Mouse (Mus musculus) heart, embryonic 15.5 days (tissue): ENCODE measurements at regions not wholly inside any gene's neighbourhood (a gene's known extent, or its start where the extent isn't known, plus 50 kb on each side); places are given as distances from the start of the nearest gene placed in this dataset. TPM values are rescaled to one million over a fixed set of nuclear protein-coding genes. Genes with fewer than 3 reads are reported as not detected.

Source experiments
- ATAC-seq: fragments of 200-750 bp; cut with Nextera tagmentation; replicated peaks from 2 replicates; pipeline ENCODE4 v1.8.0; 2017; ENCODE audit warnings: low read depth, moderate TSS enrichment; ENCODE audit not compliant: insufficient number of reproducible peaks, insufficient read depth, low FRiP score
- H3K27ac ChIP-seq: fragments of 300-500 bp; sonication (generic); 2 replicates; pipeline ENCODE4 v1.5.1; 2015; ENCODE audit warnings: mild to moderate bottlenecking, inconsistent platforms
- H3K27me3 ChIP-seq: fragments of 300-500 bp; sonication (generic); 2 replicates; pipeline ENCODE4 v1.6.1; 2015; ENCODE audit warnings: inconsistent platforms
- H3K36me3 ChIP-seq: fragments of 300-500 bp; sonication (generic); 2 replicates; pipeline ENCODE4 v1.6.1; 2015; ENCODE audit warnings: mild to moderate bottlenecking, inconsistent platforms
- H3K4me1 ChIP-seq: fragments of 300-500 bp; sonication (generic); replicated peaks from 2 replicates; pipeline ENCODE4 v1.6.1; 2015; ENCODE audit warnings: inconsistent platforms
- H3K4me2 ChIP-seq: fragments of 300-500 bp; sonication (generic); 2 replicates; pipeline ENCODE4 v1.6.1; 2015; ENCODE audit warnings: inconsistent platforms, mild to moderate bottlenecking, moderate library complexity
- H3K4me3 ChIP-seq: fragments of 300-500 bp; sonication (generic); 2 replicates; pipeline ENCODE4 v1.5.1; 2015; ENCODE audit warnings: mild to moderate bottlenecking, inconsistent platforms
- H3K9ac ChIP-seq: fragments of 300-500 bp; sonication (generic); 2 replicates; pipeline ENCODE4 v1.6.1; 2015; ENCODE audit warnings: mild to moderate bottlenecking, inconsistent platforms
- H3K9me3 ChIP-seq: fragments of 300-500 bp; sonication (generic); replicated peaks from 2 replicates; pipeline ENCODE4 v1.6.1; 2016; ENCODE audit warnings: inconsistent platforms
- WGBS: fragments of 180-500 bp; shearing (Covaris S2); methylation state at CpG from one replicate; pipeline ENCODE4 v1.1.7; 2015; ENCODE audit warnings: mixed read lengths; 5-methylcytosine and 5-hydroxymethylcytosine counted together
- microRNA-seq: library from miRNA; unstranded; fragments of <30 nt; microRNA quantifications from one replicate; pipeline ENCODE4, GENCODE M21; 2016

DNA sequence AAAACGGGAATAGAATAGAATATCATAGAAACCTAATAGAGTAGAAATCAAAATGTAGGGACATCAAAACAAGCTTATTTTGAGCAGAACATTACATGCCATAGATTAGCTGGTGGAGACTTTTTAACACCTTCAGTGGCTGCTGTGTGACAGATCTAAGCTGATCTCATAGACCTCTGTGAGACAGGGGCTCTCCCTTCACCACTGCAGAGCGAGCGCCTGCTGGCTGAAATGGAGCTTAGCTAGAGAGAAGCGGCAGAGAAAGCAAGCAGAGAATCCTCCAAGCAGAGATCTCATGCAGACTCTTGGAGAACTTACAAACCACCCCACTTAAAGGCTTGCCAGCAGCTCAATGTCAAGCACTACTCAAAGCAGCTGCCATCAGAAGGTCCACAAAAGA lies 65.5 kb upstream of the H2afz start:
- H3K36me3 ChIP-seq, result no peaks in the 10 kb centered on the region
- no peak overlapping the region for H3K4me3 ChIP-seq
- no peak overlapping the region for H3K9ac ChIP-seq
- 72% methylated on average over 4 of the region's 4 CpGs for WGBS
- no peak overlapping the region for H3K4me2 ChIP-seq
- H3K4me1 ChIP-seq, result no peaks in the 10 kb centered on the region
- ATAC-seq, result no peak
- no peak overlapping the region for H3K27ac ChIP-seq
- no peaks in the 10 kb centered on the region for H3K27me3 ChIP-seq
- H3K9me3 ChIP-seq, result no peaks in the 10 kb centered on the region

DNA sequence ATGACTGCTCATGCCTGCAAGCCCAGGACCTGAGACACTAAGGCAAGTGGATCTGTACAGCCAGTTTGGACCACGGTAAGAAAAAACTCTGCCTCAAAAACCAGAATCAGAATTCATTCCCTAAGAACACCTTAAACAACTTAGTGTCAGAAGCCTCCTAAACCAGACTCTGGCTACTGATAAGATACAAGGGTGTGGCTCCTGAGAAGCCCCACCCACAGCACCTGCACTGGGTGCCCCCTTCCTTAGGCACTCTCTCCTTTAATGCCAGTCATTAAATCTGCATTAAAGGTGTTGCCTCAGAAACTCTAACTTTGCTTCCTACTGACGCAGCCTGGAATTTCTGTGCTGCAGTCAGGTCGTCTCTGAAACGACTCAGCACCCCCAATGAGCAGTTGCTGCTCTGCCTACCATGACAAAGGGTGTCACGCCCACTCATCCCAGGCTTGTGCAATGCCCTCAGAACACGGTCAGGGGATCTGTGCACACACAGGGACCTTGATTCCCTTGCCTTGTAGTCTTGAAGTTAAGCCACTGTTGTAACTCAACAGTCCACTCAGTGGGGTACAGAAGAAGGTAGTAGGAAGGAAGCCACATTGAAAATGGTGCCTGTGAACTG lies 62.8 kb upstream of the H2afz start:
- Histone ChIP-seq H3K27me3 (no peaks in the 10 kb centered on the region), H3K4me2 (no peak overlapping the region), H3K9me3 (no peaks in the 10 kb centered on the region), H3K9ac (no peak overlapping the region), H3K4me3 (no peak overlapping the region), H3K27ac (no peak overlapping the region), H3K36me3 (no peaks in the 10 kb centered on the region), H3K4me1 (no peaks in the 10 kb centered on the region)
- ATAC-seq, result no peak
- WGBS, result 55% methylated on average over 6 of the region's 6 CpGs

DNA sequence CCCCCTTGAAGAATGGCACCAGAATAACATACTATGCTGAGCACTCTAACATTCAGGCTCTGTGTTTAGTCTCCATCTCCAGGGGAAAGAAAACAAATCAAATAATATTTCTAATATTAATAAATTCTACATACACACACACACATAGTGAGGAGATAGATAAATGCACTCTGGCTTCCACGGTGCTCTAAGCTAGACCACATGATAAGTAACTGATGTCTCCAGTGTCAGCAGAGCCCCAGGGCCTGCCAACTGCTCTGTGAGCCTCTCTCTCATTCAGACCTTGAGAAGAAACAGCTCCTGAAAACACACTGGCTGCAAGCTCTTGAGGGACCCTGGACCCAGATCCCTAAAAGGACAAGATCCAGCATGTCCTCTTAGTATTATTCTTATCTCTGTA lies 56.9 kb upstream of the H2afz start:
- 23% methylated on average over 1 of the region's 1 CpGs for WGBS
- Histone ChIP-seq H3K4me3 (no peak overlapping the region), H3K36me3 (no peaks in the 10 kb centered on the region)

DNA sequence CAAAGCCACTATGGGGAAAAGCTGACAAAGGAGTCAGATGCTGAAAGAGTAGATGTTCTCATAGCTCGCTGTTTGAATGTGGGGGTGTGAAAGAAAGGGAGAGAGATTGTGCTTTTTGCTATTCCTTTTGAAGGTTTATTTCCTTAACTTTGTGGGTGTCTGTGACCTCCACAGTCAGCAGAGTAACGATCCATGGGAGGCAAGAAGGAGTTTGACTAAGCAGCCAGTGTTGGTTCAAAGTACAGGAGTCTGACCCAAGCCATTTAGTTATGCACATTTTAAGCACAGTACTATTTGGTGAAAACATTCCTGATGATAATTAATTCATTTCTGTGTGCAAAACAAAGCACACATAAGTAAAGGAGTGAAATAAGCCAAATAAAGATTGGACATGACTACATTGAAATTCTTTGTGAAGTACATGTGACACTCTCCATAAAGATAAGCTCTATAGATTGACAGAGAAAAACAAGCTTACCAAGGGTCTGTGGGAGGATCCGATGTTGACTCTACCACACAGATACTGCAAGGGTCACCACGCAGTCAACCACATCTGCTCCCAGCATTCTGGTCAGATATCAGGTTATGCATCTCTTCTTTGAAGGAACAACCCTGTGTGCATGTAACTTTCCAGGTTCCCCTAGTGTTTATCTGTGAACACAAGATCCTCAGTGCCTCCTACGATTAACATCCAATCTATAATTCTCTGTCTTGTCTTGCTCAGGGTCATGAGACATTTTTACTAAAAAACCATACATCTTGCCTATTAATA lies 56.2 kb upstream of the H2afz start:
- ATAC-seq, result no peak
- no peak overlapping the region for H3K4me3 ChIP-seq
- H3K4me2 ChIP-seq, result no peak overlapping the region
- no peaks in the 10 kb centered on the region for H3K4me1 ChIP-seq
- no peak overlapping the region for H3K9ac ChIP-seq
- H3K9me3 ChIP-seq, result no peaks in the 10 kb centered on the region
- no peaks in the 10 kb centered on the region for H3K27me3 ChIP-seq
- H3K36me3 ChIP-seq, result no peaks in the 10 kb centered on the region
- 53% methylated on average over 5 of the region's 5 CpGs for WGBS
- H3K27ac ChIP-seq, result no peak overlapping the region

More for the DNA sequence above, 56.9 kb upstream of the H2afz start:
- no peak overlapping the region for H3K4me2 ChIP-seq
- H3K9ac ChIP-seq, result no peak overlapping the region
- no peak overlapping the region for H3K27ac ChIP-seq
- no peaks in the 10 kb centered on the region for H3K27me3 ChIP-seq
- no peak for ATAC-seq
- H3K4me1 ChIP-seq, result no peaks in the 10 kb centered on the region
- no peaks in the 10 kb centered on the region for H3K9me3 ChIP-seq

DNA sequence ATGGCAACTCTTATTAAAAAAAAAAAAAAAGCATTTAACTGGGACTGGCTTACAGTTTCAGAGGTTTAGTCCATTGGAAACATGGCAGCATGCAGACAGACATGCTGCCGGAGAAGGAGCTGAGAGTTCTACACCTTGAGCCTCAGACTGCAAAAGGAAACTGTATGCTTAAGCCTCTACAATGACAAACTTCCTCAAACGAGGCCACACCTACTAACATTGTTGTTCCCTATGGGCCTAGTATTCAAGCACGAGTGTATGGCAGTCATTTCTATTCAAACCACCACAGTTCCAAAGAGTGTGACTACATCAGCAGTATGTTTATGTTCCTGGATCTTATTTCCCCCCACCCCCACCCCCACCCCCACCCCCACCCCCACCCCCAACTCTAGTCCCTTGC lies 54.2 kb upstream of the H2afz start:
- no peak overlapping the region for H3K27ac ChIP-seq
- H3K4me2 ChIP-seq, result no peak overlapping the region
- no peaks in the 10 kb centered on the region for H3K27me3 ChIP-seq
- 84% methylated on average over 3 of the region's 3 CpGs for WGBS
- no peak for ATAC-seq
- no peak overlapping the region for H3K4me3 ChIP-seq
- H3K4me1 ChIP-seq, result no peaks in the 10 kb centered on the region
- H3K9ac ChIP-seq, result no peak overlapping the region
- no peaks in the 10 kb centered on the region for H3K36me3 ChIP-seq
- no peaks in the 10 kb centered on the region for H3K9me3 ChIP-seq

Small RNA genes lying in the stretch of these regions (microRNA-seq; reads per million reads assigned to microRNA genes)
- gene Mir6380, result not detected
